ENCODE assay signal across 7 mouse cellular contexts in the genomic region with DNA sequence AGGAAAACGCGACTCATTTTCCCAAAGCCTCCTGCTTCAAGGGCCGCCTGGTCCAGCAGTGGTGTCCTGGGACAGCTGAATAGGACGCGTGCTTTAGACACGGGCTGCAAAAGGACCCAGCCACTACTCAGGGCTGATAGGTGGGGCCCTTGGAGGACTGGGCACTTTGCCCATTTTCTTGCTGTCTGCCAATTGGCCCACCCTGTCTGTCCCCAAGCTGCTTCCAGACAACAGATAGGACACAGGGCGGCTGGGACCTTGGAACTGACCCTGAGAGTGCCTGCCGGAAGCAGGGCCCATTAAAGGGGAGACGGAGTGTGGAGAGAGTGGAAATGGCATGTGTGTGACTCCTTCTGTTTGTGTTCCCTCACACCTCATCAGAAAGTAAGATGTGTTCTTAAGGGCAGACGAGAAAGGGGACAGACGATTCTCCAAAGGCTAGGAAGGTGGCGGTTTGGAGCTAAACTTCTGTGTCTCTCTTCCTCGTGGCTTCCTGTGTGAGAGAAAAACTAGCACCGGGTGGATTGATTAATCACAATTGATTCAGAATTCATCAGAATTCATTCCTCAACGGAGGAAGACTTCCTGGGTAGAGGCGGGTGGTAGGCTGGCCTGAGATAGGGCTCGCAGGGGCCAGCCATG. TPM values are rescaled to one million over a fixed set of nuclear protein-coding genes. Genes with fewer than 3 reads are reported as not detected.
A peak's percentile ranks its signal among the peaks of the same experiment; 100 is the strongest.
DNase-seq lines count a peak whose midpoint lies in the region; ATAC-seq and TF ChIP-seq lines count a peak whose summit lies in the region.

No protein-coding gene starts in this region.

- WGBS in hindbrain, embryonic 15.5 days, result 28% methylated on average over 17 of the region's 17 CpGs
- WGBS in macrophage (ENCODE audit: missing documents), result 64% methylated on average over 17 of the region's 17 CpGs

- no peaks in the 10 kb centered on the region for H3K27me3 ChIP-seq in hindbrain, embryonic 15.5 days

- peak; percentile 23; the same call in 1 of the 2 replicates for ATAC-seq in hindbrain, embryonic 15.5 days (ENCODE audit: low FRiP score, low read depth)

- peaks cover 31% of the 10 kb centered on the region for H3K79me2 ChIP-seq in macrophage (ENCODE audit: inconsistent target)

- H3K4me2 ChIP-seq in hindbrain, embryonic 15.5 days, result peak overlapping the region; percentile 68

- TF ChIP-seq CTCF in cortical plate, adult 2 months (IDR thresholded peaks at IDR 0.05; ENCODE audit: extremely low read depth, insufficient read depth, low read length), result no peak

- no peaks in the 10 kb centered on the region for H3K9me3 ChIP-seq in hindbrain, embryonic 15.5 days

- DNase-seq in adrenal gland, postnatal 36 days, result peak; percentile 88 to 89
- DNase-seq in gastrocnemius, adult 8-10 months (ENCODE audit: low spot score in 2 of 2), result peak; percentile 63 to 66
- DNase-seq in left cerebral cortex, postnatal 10 days (ENCODE audit: extremely low spot score in 1 of 2, low spot score in 2 of 2), result peak; percentile 52 to 86
- peak; percentile 42 for DNase-seq in right cerebral cortex, postnatal 14 days

- H3K9ac ChIP-seq in hindbrain, embryonic 15.5 days, result 0 out of 2 replicates have a peak overlapping the region, but pooled peaks have one; percentile 5

- intact Hi-C loops in left cerebral cortex, postnatal 10 days (cut with DNase I), result loop anchor here (5.0 kb wide), 2 partner anchors 164 to 166 kb away; no protein-coding TSS in a partner anchor

- H3K27ac ChIP-seq in cortical plate, adult 2 months (ENCODE audit: insufficient read depth, low read length), result peak overlapping the region; percentile 88; the same call in 1 of the 2 replicates
- peak overlapping the region; percentile 81 for H3K27ac ChIP-seq in hindbrain, embryonic 15.5 days (replicated peaks)
- H3K27ac ChIP-seq in macrophage, result no peak overlapping the region

- TF ChIP-seq POLR2A in cortical plate, adult 2 months (IDR thresholded peaks at IDR 0.05; ENCODE audit: extremely low read depth, insufficient read depth, low read length), result 0 out of 2 replicates have a peak, but pooled peaks have one; percentile 13

- peak overlapping the region; percentile 55; the same call in 1 of the 2 replicates for H3K4me3 ChIP-seq in cortical plate, adult 2 months (ENCODE audit: insufficient read depth, low read length)
- peak overlapping the region; percentile 97 for H3K4me3 ChIP-seq in hindbrain, embryonic 15.5 days
- peak overlapping the region; percentile 12; the same call in 1 of the 2 replicates for H3K4me3 ChIP-seq in macrophage (ENCODE audit: inconsistent target)

- peaks cover 2% of the 10 kb centered on the region; the same call in 1 of the 2 replicates for H3K4me1 ChIP-seq in cortical plate, adult 2 months (ENCODE audit: control insufficient read depth, insufficient read depth, low read length)
- peaks cover 37% of the 10 kb centered on the region for H3K4me1 ChIP-seq in hindbrain, embryonic 15.5 days (replicated peaks)

- no peaks in the 10 kb centered on the region for H3K36me3 ChIP-seq in hindbrain, embryonic 15.5 days
- H3K36me3 ChIP-seq in macrophage (ENCODE audit: inconsistent target), result peaks cover 3% of the 10 kb centered on the region; the same call in 1 of the 2 replicates

RNA-seq across cellular contexts. Expression of a gene that starts 1.0 kb away (rescaled TPM):
- total RNA-seq in adrenal gland, postnatal 36 days (2021), result 100 to 1,000 TPM; 124 to 127 TPM
- polyA plus RNA-seq in cortical plate, adult 2 months (2012; rRNA removed), result 5.8 and 9.7 TPM in 2 replicates
- 10 to 100 TPM in 2 of 4 experiments, 1 to 10 TPM in 2; 7.8 to 22.8 (median 13.9) TPM for total RNA-seq in gastrocnemius, adult 8-10 months (2022)
- 20.3 and 20.9 TPM in 2 replicates for polyA plus RNA-seq in hindbrain, embryonic 15.5 days (2015; fragmentation: Nextera tagmentation; extraction: Ambion mirVana)
- total RNA-seq in left cerebral cortex, postnatal 10 days (2021), result 10 to 100 TPM; 22.2 to 22.8 TPM
- total RNA-seq in macrophage (2018; cell fraction: chromatin; rRNA removed), result 10 to 100 TPM in 24 of 26 experiments, 1 to 10 TPM in 2; 2.6 to 74.2 (median 27.9) TPM
- total RNA-seq in macrophage (2018; cell fraction: cytosol; rRNA removed), result 10 to 100 TPM in 20 of 26 experiments, 1 to 10 TPM in 6; 1.9 to 28.3 (median 15.6) TPM
- 10 to 100 TPM in 20 of 26 experiments, 1 to 10 TPM in 6; 4.1 to 41.4 (median 13.5) TPM for total RNA-seq in macrophage (2018; cell fraction: nucleus; rRNA removed)
- polyA plus RNA-seq in macrophage (2018), result 6.1 to 8.6 TPM (median 7.3 TPM) in 3 replicates

Comparison
In these comparisons a context has a peak if more than half of its experiments do, and no peak if none do; other contexts are left out.
1. H3K4me3 ChIP-seq: peak in every context shown above with its lines; median percentile 97 in hindbrain, embryonic 15.5 days; 55 in cortical plate, adult 2 months; 12 in macrophage.
2. RNA of a gene that starts 1.0 kb away (total RNA-seq): 124 to 127 TPM in adrenal gland, postnatal 36 days; 22.2 to 22.8 TPM in left cerebral cortex, postnatal 10 days and 7.8 to 22.8 TPM in gastrocnemius, adult 8-10 months; every median in the first group is over 4 times any median in the second.
3. Peak in every context shown above with its lines, with median percentiles within 50 percentile points of each other: DNase-seq.